Mouse (Mus musculus): ENCODE data around the gene Rnf212b. TPM values are rescaled to one million over a fixed set of nuclear protein-coding genes. Genes with fewer than 3 reads are reported as not detected.

Gene Rnf212b
- polyA plus RNA-seq, 1 experiment from 2014 or later, result not detected

- peak overlapping the region; percentile 97 for H3K27ac ChIP-seq
- no peaks in the 10 kb centered on the region for H3K27me3 ChIP-seq (ENCODE audit: poor library complexity, severe bottlenecking)
- H3K4me1 ChIP-seq, result peaks cover 14% of the 10 kb centered on the region
- H3K4me3 ChIP-seq, result peak overlapping the region; percentile 84
- 19% methylated on average over 21 of the region's 21 CpGs for WGBS
- H3K36me3 ChIP-seq (replicated peaks), result 0 out of 2 replicates have a peak, but pooled peaks cover 2% of the 10 kb centered on the region
- no peak for DNase-seq (ENCODE audit: extremely low spot score, low spot score)
- H3K9me3 ChIP-seq, result no peaks in the 10 kb centered on the region
These were observed 50.5 kb downstream of the Rnf212b start for GRCm38 (mm10) chr14:54864313-54865036.

DNA sequence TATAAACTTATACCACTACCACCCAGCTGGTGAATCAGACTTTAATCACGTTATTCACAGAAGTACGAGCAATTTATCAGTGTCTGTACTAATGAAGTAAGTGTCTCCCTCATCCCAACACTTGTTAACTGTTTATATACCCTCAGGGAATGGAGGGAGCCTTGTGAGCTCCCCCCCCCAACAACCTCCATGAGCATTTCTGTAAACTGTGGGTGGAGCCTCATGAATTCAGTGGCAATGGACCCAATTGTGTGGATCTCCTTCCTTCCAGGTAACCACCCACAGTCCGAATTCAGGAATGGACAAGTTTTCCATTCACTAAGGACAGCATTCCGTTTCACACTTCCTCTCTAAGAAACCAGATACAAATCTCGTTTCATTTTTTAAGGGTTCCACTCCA, 51.7 kb downstream of the Rnf212b start:
- H3K27me3 ChIP-seq (ENCODE audit: poor library complexity, severe bottlenecking), result no peaks in the 10 kb centered on the region
- H3K9me3 ChIP-seq, result no peaks in the 10 kb centered on the region
- WGBS, result 84% methylated on average over 5 of the region's 5 CpGs
- H3K4me3 ChIP-seq, result no peak overlapping the region
- H3K36me3 ChIP-seq (replicated peaks), result no peaks in the 10 kb centered on the region
- DNase-seq (ENCODE audit: extremely low spot score, low spot score), result no peak
- H3K27ac ChIP-seq, result no peak overlapping the region
- H3K4me1 ChIP-seq, result peaks cover 14% of the 10 kb centered on the region

DNA sequence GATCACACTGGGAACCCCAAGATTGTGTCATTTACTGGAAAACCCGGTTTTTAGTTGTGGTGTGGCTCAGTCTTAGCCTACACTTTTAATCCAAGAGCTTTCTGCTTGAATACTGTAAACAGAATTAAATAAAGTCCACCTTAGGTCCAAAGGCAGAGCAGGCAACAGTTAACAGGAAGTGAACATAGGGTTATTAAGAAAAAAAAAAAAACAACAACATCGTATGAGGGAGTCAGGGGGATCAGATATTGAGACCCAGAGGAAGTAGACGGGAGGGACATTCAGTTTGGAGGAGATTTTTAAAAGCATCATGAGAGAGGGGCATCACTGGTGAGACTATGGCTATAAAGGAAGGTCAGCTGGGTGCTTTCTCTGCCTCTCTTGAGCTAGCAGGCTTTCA, 52.3 kb downstream of the Rnf212b start:
- Histone ChIP-seq H3K36me3 (replicated peaks) (no peaks in the 10 kb centered on the region), H3K27me3 (ENCODE audit: poor library complexity, severe bottlenecking) (no peaks in the 10 kb centered on the region), H3K4me3 (no peak overlapping the region), H3K9me3 (no peaks in the 10 kb centered on the region), H3K4me1 (peaks cover 14% of the 10 kb centered on the region), H3K27ac (no peak overlapping the region)
- 70% methylated on average over 3 of the region's 3 CpGs for WGBS
- no peak for DNase-seq (ENCODE audit: extremely low spot score, low spot score)

- no peaks in the 10 kb centered on the region for H3K27me3 ChIP-seq (ENCODE audit: poor library complexity, severe bottlenecking)
- H3K4me1 ChIP-seq, result peaks cover 14% of the 10 kb centered on the region
- H3K36me3 ChIP-seq (replicated peaks), result no peaks in the 10 kb centered on the region
- WGBS, result 59% methylated on average over 5 of the region's 5 CpGs
- H3K9me3 ChIP-seq, result no peaks in the 10 kb centered on the region
- no peak overlapping the region for H3K27ac ChIP-seq
- no peak for DNase-seq (ENCODE audit: extremely low spot score, low spot score)
- H3K4me3 ChIP-seq, result no peak overlapping the region
These were observed 53.0 kb downstream of the Rnf212b start for GRCm38 (mm10) chr14:54866936-54867335.

- Histone ChIP-seq H3K4me3 (no peak overlapping the region), H3K4me1 (peaks cover 4% of the 10 kb centered on the region), H3K36me3 (replicated peaks) (no peaks in the 10 kb centered on the region), H3K27me3 (ENCODE audit: poor library complexity, severe bottlenecking) (no peaks in the 10 kb centered on the region), H3K27ac (no peak overlapping the region), H3K9me3 (no peaks in the 10 kb centered on the region)
- 88% methylated on average over 4 of the region's 4 CpGs for WGBS
- DNase-seq (ENCODE audit: extremely low spot score, low spot score), result no peak
These were observed 54.1 kb downstream of the Rnf212b start for GRCm38 (mm10) chr14:54868026-54868425.

DNA sequence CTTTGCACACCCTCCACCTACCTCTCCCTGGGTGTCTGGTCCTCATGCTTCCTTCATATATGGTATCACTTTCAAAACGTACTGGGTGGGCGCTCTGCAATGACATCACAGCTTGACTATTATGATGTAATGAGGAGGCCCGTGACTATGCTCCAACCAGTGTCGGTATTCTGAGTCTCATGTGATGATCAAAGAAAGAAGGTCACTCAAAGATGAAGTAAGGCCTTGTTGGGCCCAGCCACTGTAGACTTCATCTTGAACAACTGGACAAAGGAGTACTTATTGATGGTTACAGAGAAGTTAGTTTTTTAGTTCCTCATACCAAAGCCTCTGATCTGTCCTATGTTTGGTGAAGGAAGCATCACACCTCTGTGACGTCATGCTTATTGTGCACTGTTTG, 56.9 kb downstream of the Rnf212b start, which contains the start of gene Homez:
TSS of gene Homez (minus strand) at position 101 of the 400 bp plus-strand sequence.
- no peak within 1 kb of the TSS for H3K27ac ChIP-seq
- H3K27me3 ChIP-seq (ENCODE audit: poor library complexity, severe bottlenecking), result peaks cover 9% of the 10 kb centered on the region; the same call in 1 of the 2 replicates
- no peaks in the 10 kb centered on the region for H3K36me3 ChIP-seq (replicated peaks)
- H3K4me1 ChIP-seq, result peaks cover 6% of the 10 kb centered on the region
- no peak for DNase-seq (ENCODE audit: extremely low spot score, low spot score)
- 93% methylated on average over 5 of the region's 5 CpGs for WGBS
- H3K4me3 ChIP-seq, result no peak within 1 kb of the TSS
- no peaks in the 10 kb centered on the region for H3K9me3 ChIP-seq

GRCm38 (mm10) chr14:54874165-54874564, 60.2 kb downstream of the Rnf212b start:
- Histone ChIP-seq H3K27me3 (ENCODE audit: poor library complexity, severe bottlenecking) (peaks cover 30% of the 10 kb centered on the region), H3K4me3 (no peak overlapping the region), H3K36me3 (replicated peaks) (no peaks in the 10 kb centered on the region), H3K27ac (no peak overlapping the region), H3K9me3 (no peaks in the 10 kb centered on the region), H3K4me1 (peaks cover 28% of the 10 kb centered on the region)
- WGBS, result 87% methylated on average over 3 of the region's 3 CpGs
- no peak for DNase-seq (ENCODE audit: extremely low spot score, low spot score)

- H3K4me1 ChIP-seq, result peaks cover 28% of the 10 kb centered on the region
- H3K27me3 ChIP-seq (ENCODE audit: poor library complexity, severe bottlenecking), result peaks cover 30% of the 10 kb centered on the region
- DNase-seq (ENCODE audit: extremely low spot score, low spot score), result no peak
- no peaks in the 10 kb centered on the region for H3K36me3 ChIP-seq (replicated peaks)
- H3K4me3 ChIP-seq, result peak overlapping the region; percentile 82
- no peaks in the 10 kb centered on the region for H3K9me3 ChIP-seq
- H3K27ac ChIP-seq, result peak overlapping the region; percentile 92
- WGBS, result 2% methylated on average over 36 of the region's 36 CpGs
These were observed 62.0 kb downstream of the Rnf212b start for GRCm38 (mm10) chr14:54875844-54876538.

GRCm38 (mm10) chr14:54876539-54877047, 62.7 kb downstream of the Rnf212b start:
- H3K9me3 ChIP-seq, result no peaks in the 10 kb centered on the region
- under 1% methylated on average over 64 of the region's 72 CpGs for WGBS
- DNase-seq (ENCODE audit: extremely low spot score, low spot score), result peak; percentile 86
- H3K4me3 ChIP-seq, result peak overlapping the region; percentile 82
- no peaks in the 10 kb centered on the region for H3K36me3 ChIP-seq (replicated peaks)
- H3K27ac ChIP-seq, result peak overlapping the region; percentile 92
- peaks cover 30% of the 10 kb centered on the region for H3K27me3 ChIP-seq (ENCODE audit: poor library complexity, severe bottlenecking)
- H3K4me1 ChIP-seq, result peaks cover 28% of the 10 kb centered on the region

DNA sequence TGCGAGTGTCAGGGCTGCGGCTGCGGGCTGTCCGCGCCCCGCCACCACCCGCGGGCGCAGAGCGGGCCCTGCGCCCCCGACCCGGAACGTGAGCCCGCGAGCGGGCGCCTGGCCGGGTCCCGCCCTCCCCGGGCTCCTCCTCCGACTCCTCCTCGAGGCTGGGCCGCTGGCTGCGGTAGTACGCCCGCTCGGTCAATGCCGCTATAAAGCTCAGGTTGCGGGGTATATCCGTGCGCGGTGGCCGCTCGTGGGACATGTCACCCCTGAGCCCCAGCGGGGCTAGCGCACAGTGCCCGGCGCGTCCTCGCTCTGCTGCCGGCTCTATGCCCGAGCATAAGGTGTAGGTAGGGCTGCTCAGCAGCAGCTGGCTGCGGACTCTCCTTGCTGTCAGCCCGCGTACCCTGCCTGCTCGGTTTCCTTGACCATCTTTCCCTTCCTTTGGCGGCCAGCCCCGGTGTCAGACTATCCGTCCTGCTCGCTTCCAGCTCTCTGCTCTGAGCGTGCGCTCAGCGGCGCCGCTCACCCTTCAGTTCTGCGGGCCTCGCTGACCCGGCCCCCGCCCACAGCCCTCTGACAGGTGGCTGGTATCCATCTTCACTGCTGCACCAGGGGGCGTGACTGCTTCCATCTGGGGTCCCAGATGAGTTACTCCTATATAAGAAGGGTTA, 63.2 kb downstream of the Rnf212b start, which contains the start of gene Ppp1r3e:
TSS of gene Ppp1r3e (minus strand) at position 503 of the 668 bp plus-strand sequence.
- peaks cover 30% of the 10 kb centered on the region for H3K27me3 ChIP-seq (ENCODE audit: poor library complexity, severe bottlenecking)
- peak within 1 kb of the TSS; percentile 92 for H3K27ac ChIP-seq
- peak within 1 kb of the TSS; percentile 82 for H3K4me3 ChIP-seq
- under 1% methylated on average over 61 of the region's 61 CpGs for WGBS
- peak; percentile 70 for DNase-seq (ENCODE audit: extremely low spot score, low spot score)
- no peaks in the 10 kb centered on the region for H3K9me3 ChIP-seq
- no peaks in the 10 kb centered on the region for H3K36me3 ChIP-seq (replicated peaks)
- H3K4me1 ChIP-seq, result peaks cover 28% of the 10 kb centered on the region

DNA sequence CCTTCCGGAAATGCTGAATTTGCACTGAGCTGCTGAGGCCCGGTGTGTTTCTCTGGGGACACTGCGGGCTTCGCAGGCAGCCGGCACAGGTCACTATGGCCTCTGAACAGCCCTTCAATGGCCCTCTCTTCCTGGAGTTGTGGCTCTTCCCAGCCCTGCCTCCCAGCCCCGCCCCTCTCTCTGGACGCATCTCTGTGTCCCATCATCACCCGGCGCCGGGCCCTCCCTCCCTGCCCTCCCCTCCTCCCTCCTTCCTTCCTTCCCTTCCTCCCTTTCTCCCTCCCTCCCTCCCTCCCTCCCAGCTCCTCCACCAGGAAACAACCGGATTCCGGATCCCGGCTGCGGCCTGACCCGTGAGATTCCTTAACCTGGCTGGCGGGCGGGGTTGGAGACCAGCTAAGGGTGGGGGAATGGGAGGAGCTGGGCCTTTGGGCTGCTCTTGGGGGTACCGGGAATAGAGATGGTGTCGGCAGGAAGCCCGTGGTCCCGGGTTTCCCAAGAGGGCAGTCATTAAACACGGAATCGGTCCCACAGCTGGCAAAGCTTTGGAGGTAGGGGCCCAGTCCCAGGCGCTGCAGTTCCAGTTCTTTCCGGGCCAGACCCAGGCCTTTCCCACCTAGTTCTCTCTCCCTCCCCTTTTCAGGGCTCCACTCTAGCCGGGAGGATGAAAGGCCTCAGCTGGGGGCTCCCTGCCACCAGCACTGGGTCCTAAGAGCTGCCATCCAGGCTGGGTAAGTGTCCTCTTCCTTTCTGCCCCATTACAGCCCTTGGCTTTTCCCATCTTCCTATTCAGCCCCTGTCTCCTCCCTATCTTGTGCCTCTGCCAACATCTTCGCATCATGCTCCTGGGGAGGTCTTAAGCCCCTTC, 69.4 kb downstream of the Rnf212b start, which contains the start of the genes Bcl2l2 and Gm20521:
TSS of gene Bcl2l2 (plus strand) at position 224 of the 868 bp plus-strand sequence.
TSS of gene Gm20521 (plus strand) at position 288 of the 868 bp plus-strand sequence.
- H3K27me3 ChIP-seq (ENCODE audit: poor library complexity, severe bottlenecking), result peaks cover 7% of the 10 kb centered on the region
- H3K27ac ChIP-seq, result peak within 1 kb of the TSS; percentile 93
- peak; percentile 86 for DNase-seq (ENCODE audit: extremely low spot score, low spot score)
- under 1% methylated on average over 27 of the region's 27 CpGs for WGBS
- H3K4me1 ChIP-seq, result peaks cover 33% of the 10 kb centered on the region
- no peaks in the 10 kb centered on the region for H3K9me3 ChIP-seq
- peak within 1 kb of the TSS; percentile 72 for H3K4me3 ChIP-seq
- H3K36me3 ChIP-seq (replicated peaks), result peaks cover 18% of the 10 kb centered on the region

Data from forebrain, embryonic 10.5 days (tissue).